Mouse (Mus musculus) cerebellum, adult 9-11 months (tissue): Measurements from ENCODE around the gene Tmem151b.

Source experiments
- DNase-seq: peaks from one replicate; pipeline ENCODE4 v3.0.0; 2022

Tmem151b gene

DNA sequence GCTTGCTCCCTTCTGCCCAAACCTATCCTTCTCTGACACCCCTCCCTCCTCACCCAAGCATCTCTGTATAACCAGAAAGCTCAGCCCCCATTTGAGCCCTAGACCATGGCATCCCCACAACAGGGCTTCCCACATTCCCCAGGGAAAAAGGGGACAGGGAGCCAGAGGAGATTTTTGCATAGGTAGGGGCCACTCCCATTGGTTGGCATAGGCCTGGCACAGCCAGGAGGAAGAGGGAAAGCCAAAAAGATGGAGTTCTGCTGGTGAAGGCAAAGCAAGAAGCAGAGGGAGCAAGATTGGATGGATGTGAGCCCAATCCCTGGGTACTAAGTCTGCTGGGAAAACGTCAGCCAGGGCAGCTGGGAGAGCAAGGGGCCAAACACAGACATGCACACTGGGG lies 6.4 kb downstream of the Tmem151b start:
- DNase-seq = peak; percentile 69

GRCm38 (mm10) chr17:45542705-45543104 lies 6.8 kb downstream of the Tmem151b start:
- peak; percentile 81 for DNase-seq

GRCm38 (mm10) chr17:45542129-45542528 lies 7.3 kb downstream of the Tmem151b start:
- DNase-seq = no peak

- DNase-seq = peak; percentile 57
Measured at GRCm38 (mm10) chr17:45539664-45540063, 9.8 kb downstream of the Tmem151b start.

GRCm38 (mm10) chr17:45538394-45538793 lies 11.1 kb downstream of the Tmem151b start:
- no peak for DNase-seq

DNA sequence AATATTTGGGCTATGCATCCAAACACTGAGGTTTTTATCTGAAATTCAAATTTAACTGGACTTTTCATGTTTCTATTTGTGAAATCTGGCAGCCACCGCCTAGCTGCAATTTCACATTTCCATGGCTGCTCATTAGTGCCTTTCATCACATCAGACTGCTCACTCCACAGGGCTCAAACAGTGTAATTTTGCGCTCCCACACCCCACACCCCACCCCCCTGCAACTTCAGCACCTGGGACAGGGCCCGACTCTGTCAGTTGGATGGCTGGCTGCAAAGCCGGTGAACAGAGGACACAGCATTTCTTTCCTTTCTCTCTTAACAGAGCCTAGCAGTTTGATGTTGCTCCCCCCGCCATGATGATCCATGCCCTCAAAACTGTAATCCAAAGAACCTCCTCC lies 13.2 kb downstream of the Tmem151b start:
- no peak for DNase-seq

- peak; percentile 50 for DNase-seq
Measured at GRCm38 (mm10) chr17:45532896-45533295, 16.6 kb downstream of the Tmem151b start.

- DNase-seq = peak; percentile 95
Measured at GRCm38 (mm10) chr17:45530346-45530782, 19.1 kb downstream of the Tmem151b start.

- peak; percentile 78 for DNase-seq
Measured at GRCm38 (mm10) chr17:45526571-45526970, 22.9 kb downstream of the Tmem151b start.

GRCm38 (mm10) chr17:45524961-45525360 lies 24.5 kb downstream of the Tmem151b start:
- peak; percentile 69 for DNase-seq

- DNase-seq = no peak
Measured at GRCm38 (mm10) chr17:45523263-45523662, 26.2 kb downstream of the Tmem151b start, which contains the start of gene Tcte1. TSS of gene Tcte1 (plus strand) at chr17:45523434.

DNA sequence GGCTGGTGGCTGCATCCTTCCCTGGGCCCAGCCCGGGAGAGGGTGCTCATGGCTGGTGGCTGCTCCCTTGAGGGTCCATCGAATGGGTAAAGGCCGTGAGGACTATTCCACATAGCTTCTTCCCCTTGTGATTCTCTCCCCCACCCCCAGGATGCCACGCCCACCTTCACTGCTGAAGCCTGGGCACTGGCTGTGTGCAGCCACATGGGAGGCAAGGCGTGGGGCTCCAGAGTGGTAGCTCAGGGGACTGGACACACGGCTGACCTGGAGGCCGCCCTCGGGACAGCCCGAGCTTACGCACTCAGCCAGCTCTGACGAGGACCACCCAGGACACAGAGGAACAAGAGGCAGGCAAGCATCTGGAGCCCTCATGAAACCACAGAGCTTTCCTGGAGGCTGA lies 29.3 kb downstream of the Tmem151b start:
- peak; percentile 69 for DNase-seq

DNA sequence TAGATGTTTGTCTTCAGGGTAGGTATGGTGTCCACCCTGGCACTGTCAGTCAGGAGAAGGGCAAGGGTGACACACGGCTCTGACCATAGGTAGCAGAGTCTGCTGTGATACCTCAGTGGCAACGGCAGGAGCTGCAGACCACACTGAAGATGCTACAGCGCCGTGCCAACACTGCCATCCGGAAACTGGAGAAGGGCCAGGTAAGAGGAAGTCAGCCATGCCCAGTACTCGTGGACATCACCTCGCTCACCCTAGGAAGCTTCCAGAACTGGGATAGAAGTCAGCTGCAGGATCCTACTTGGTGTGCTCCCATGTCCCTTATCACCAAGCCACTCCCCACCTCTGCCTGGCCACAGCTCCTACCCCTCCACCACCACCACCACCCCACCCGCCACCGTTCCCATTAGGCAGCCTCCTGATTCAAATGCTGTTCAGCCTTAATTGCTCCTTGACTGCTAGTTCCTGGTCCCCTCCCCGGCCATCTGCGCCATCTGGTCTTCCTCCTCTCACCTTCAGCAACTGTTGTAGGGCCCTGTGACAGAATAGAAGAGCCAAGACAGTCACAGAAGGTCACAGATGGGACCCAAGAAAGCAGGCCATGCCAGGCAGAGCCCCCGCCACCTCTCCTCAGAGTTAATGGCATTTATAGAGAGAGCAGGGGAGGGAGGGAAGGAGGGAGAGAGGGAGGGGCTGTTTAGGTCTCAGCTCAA lies 30.6 kb downstream of the Tmem151b start:
- DNase-seq = peak; percentile 96

- peak; percentile 69 for DNase-seq
Measured at GRCm38 (mm10) chr17:45517549-45518215, 31.8 kb downstream of the Tmem151b start.

DNA sequence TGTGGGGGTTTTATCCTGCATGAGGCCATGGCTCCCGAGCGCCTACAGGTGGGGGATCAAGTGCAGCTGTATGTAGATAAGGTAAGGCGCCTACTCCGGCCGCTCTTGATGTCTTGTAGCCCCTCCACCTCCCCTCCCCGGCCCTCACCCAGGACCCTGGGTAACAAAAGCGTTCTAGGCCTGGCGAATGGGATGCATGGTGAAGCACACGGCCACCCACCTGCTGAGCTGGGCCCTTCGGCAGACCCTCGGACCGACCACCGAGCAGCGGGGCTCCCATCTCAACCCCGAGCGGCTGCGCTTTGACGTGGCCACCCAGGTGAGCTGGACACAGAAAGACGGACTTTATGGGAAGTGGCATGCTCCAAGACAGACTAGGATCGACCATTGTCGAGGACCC lies 32.3 kb downstream of the Tmem151b start:
- peak; percentile 68 for DNase-seq

DNA sequence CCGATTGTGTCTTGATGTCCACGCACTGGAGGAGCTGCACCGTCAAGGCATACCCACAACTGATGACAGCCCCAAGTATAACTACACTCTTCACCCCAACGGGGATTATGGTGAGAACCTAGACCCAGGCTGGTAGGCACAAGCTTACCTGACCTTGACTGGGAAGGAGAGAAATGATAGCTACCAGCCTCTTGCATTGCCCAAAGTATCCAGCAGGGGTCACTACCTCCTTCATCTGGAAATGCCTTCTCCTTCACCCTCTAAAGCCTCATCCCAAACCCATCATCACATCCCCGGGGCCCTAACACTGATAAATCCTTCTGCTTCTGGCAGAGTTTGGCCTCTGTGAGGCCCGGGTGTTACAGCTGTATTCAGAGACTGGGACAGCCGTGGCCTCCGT lies 33.0 kb downstream of the Tmem151b start:
- DNase-seq = peak; percentile 90

- DNase-seq = peak; percentile 55
Measured at GRCm38 (mm10) chr17:45515806-45516205, 33.7 kb downstream of the Tmem151b start.

- DNase-seq = peak; percentile 61
Measured at GRCm38 (mm10) chr17:45515204-45515726, 34.2 kb downstream of the Tmem151b start.

DNA sequence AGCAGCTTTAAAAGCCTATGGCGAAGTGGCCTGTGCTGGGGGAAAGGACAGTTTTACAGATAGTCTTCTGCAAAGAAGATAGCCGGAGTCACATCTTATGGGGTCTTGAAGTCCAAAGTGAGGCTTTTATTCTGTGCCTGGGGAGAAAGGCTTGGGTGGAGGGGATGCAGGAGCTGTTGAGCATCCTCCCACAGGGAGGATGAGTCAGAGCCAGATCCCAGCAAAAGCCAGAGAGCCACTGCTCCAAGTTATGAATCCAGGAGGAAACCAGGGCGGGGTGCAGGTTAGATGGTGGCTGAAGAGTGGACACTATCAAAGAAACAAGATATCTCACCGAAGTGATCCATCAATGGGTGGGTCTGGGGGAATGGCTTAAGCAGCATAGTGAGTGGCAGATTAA lies 37.7 kb downstream of the Tmem151b start:
- DNase-seq = no peak

DNA sequence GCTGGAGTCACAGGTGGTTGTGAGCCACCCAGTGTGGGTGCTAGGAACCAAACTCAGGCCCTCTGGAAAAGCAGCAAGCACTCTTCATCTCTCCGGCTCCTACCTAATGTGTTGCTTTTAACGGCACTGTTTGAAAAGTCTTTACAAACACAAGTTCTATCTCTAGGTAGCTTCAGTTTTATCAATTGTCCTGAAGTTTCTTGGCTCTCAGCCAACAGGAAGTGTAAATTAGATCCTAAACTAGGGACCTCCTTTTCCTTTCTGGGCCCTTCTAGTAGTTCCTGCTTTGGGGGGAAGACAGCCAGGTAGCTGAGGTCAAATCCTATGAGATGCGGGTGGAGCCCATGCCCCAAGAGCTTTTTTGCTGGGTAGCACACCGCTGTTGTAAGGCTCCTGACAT lies 38.6 kb downstream of the Tmem151b start:
- no peak for DNase-seq

DNA sequence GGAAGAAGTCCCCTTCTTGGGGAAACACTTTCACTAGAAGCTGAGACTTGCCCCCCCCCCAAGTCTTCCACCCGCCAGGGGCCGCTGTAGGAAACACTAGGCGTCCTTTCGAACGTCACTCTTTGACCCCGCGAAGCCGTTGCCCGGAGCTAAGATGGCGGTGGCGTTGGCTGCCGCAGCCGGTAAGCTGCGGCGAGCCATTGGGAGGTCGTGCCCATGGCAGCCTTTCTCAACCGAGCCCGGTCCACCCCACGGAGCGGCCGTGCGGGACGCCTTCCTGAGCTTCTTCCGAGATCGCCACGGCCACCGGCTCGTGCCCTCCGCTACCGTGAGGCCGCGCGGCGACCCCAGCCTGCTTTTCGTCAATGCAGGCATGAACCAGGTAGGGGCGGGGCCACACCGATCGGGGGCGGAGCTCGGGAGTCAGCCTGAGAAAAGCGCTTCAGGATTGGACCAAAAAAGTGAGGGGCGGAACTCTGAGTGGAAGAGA lies 42.7 kb downstream of the Tmem151b start, which contains the start of gene Aars2:
TSS of gene Aars2 (plus strand) at position 142 of the 490 bp plus-strand sequence.
- DNase-seq = peak; percentile 93

- DNase-seq = peak; percentile 66
Measured at GRCm38 (mm10) chr17:45505941-45506465, 43.5 kb downstream of the Tmem151b start.

- no peak for DNase-seq
Measured at GRCm38 (mm10) chr17:45503301-45503973, 46.0 kb downstream of the Tmem151b start.
